Mouse (Mus musculus) embryo, embryonic 11 days (tissue): ENCODE data around the gene D6Ertd527e.
A peak's percentile ranks its signal among the peaks of the same experiment; 100 is the strongest.

ENCODE experiments used
- DNase-seq: peaks from one replicate; pipeline ENCODE4 v3.0.0-alpha.2; 2015

D6Ertd527e gene

GRCm38 (mm10) chr6:87152461-87153230, 48.1 kb downstream of the D6Ertd527e start:
- no peak for DNase-seq

DNA sequence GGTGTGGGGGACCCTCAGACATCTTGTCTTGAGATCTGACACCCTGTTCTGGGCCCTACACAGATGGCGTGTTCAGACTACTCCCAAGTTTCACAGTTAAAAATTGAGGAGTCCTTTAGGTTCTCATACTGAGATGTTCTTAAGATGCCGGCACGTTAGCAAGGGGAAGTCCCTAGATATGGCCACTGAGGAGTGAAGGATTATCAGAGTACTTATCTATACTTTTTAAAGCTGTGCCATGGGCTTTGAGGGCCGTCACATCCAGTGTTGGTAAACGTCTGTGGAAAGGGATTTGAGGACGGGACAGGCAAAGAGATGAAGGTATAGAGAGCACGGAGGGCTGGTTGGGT, 48.7 kb downstream of the D6Ertd527e start:
- DNase-seq, result no peak

DNA sequence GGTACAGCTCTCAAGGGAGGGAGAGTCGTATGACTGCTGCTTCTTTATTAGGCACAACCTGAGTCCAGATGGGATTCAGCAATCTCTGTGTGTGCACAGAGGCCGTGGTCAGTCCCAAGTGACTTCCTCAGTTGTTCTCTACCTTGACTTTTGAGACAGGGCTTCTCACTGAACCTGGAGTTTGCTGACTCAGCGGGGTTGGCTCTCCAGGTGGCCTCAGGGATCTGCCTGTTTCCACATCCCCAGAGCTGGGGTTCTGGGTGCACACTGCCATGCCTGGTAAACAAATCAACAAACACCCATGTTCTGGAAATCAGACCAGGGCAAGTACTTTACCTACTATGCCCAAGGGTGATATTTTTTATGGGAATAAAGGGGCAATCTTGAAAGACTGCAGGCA, 49.3 kb downstream of the D6Ertd527e start:
- DNase-seq, result no peak

GRCm38 (mm10) chr6:87158062-87158623, 53.6 kb downstream of the D6Ertd527e start:
- DNase-seq, result no peak

DNA sequence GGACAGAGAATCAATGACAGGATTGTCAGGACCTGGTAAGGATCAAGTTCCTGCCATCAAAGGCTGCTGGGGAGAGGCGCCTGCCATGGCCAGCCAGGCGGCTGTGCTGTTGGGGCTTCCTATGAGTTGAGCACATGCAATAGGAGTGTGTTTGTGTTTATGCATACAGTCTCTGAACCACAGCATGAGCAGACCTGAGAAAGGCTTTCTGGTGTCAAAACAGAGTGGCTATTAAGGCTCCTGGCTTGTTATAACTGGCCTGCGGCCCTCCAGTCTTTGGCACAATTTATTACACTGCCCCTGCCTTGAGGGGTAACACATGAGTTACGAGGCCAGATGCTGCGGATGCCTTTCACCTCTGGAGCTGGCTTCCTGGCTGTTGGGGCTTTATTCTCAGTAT, 55.6 kb downstream of the D6Ertd527e start:
- peak; percentile 49 for DNase-seq

GRCm38 (mm10) chr6:87161391-87162263, 57.1 kb downstream of the D6Ertd527e start:
- DNase-seq, result no peak
